Mouse (Mus musculus): ENCODE results near the gene Timp3. TPM values are rescaled to one million over a fixed set of nuclear protein-coding genes. Genes with fewer than 3 reads are reported as not detected.

Gene Timp3
- 3.7 and 4.4 TPM in 2 replicates for polyA plus RNA-seq (2012)

DNA sequence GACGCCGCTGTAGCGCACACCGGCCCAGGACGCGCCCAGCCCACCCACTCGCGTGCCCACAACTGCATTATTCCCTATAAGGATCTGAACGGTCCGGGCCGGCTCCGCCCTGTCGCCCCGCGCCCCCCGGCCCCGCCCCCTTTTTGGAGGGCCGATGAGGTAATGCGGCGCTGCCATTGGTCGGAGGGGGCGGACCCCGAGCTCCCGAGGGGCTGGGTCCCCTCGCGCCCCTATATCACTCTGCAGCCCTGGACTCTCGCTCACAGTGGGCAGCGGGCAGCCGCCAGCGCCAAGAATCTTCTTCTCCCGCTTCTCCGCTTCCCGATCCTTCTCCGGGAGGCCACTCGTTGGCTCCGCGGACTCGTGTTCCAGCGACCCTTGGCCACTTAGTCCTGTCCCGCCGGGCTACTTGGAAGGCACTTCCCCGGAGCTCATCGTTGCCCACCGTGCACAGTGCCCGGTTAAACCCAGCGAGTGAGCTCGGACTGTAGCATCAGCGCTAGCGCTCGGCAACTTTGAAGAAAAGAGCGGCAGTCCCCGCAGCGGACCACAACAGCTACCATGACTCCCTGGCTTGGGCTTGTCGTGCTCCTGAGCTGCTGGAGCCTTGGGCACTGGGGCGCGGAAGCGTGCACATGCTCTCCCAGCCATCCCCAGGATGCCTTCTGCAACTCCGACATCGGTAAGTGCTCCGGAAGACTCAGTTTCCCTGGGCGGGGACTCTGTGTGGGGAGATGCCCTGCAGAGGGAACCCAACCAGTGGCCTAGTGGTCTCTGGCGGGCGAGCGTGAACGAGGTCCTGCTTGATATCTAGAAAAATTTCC, at the start of gene Timp3:
Gene Timp3, plus strand, starts transcription at position 80 of the 824 bp plus-strand sequence.

Other genes starting within 250 kb of the Timp3 start
- 0.40 and 0.83 TPM in 2 replicates for gene Syn3, start 198.5 kb downstream of the Timp3 start, polyA plus RNA-seq (2012)

Data from megakaryocyte-erythroid progenitor cell, adult 5 weeks (primary cell).